Mouse (Mus musculus): ENCODE measurements around the gene Thop1.
"Not testable (repeated sequence)": the region's sequence is repeated elsewhere in the genome, so short reads cannot be mapped to it uniquely, and the experiment has no call there.

The Thop1 gene

DNA sequence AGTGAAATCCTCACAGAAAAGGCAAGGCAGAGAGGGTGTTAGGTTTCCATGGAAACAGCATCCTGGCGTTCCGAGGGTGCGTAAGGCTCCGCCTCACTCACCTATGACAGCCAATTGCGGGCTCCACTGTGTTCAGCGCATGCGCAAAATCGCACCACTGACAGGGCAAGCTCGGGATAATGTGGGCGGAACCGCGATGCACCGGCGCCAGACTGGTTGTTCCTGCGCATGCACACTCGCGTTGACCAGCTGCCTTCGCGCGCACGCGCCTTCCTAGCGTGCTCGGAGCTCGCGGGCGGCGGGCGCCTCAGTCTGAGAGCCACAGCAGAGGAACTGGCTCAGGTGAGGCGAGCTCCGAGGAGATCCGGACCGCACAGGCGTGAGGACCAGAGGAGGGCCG lies at the start of gene Thop1:
Gene Thop1, plus strand, starts transcription at position 200 of the 400 bp plus-strand sequence.
- peak; percentile 100 for DNase-seq (ENCODE audit: low read depth)

DNA sequence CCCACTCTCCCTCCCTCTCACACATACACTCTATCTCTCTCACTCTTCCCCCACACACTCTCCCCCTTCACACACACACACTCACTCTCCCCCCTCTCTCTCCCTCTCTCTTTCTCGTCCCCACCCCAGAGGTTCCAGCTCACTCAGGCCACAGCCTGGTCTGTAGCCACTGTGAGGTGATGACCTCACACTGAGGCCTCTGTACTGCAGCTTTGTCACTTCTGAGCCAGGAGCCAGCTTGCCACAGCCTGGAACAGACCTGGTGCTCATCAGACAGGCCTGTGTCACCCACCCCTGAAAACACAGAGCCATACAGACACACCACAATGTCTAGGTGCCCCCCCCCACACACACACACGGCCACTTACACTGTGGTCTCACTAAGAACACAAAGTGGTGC lies 49.6 kb upstream of the Thop1 start:
- DNase-seq (ENCODE audit: low read depth): no peak

DNA sequence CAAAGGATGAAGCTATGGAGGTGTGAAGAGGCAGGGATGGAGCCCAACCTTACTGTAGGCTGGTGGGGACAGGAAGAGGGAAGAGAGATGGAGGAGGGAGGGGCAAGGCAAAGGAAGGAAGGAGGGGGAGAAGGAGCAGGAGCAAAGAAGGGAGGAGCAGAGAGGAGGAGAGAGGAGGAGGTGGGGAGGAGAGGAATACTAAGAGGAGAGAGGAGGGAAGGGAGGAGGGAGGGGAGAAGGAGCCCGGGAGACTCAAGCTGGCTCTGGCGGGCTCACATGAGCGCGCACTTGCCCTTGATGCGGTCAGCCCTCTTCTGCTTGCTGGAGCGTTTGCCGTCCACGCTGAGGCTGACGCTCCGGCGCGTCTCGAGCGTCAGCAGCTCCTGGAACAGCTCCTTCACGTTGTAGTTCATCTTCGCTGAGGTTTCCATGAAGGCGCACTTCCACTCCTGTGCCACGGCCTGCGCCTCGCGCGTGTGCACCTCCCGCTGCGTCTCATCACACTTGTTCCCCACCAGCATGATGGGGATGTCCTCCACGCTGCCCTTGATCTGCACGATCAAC lies 48.2 kb upstream of the Thop1 start:
- no peak for DNase-seq (ENCODE audit: low read depth)

DNA sequence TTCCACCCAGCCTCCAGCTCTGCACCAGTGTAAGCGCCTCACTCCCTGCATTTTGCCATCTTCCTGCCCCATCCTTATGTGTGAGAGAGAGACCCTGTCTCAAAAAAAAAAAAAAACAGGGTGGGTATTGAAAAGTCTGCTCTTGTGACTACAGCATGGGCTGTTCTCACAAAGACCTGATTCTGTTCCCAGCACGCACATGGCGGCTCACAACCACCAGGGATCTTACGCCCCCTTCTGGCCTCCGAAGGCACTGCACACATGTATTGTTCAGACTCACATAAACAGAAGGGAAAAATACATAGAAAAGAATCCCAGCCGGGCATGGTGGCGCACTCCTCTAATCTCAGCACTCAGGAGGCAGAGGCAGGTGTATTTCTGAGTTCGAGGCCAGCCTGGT lies 47.1 kb upstream of the Thop1 start:
- DNase-seq (ENCODE audit: low read depth): no peak

DNA sequence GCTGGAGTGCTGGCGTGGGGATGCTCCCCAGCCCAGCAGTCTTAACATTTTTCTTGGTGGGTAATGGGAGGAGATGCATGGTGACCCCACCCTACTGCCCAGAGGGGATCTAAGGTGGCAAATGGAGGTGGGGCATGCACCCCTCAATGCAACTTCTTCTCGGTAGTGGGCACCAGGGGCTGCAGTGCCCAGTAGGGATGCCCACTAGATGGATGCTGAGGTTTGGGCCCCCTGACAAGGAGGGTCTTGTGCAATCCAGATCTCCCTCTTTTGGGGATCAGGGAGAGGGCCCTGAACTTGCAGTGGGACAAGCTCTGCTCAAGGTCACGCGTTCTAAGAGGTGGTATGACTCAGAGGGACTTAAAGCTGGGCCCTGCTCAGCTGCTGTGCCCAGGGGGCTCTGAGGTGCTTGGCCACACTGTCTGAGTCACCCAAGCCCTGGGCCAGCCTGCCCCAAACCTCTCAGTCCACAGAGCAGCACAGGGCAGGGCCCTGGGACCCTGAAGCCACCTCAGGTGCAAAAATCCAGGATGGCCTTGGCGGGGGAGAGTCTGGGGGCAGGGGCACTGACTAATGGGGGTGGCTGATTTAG lies 45.4 kb upstream of the Thop1 start:
- no peak for DNase-seq (ENCODE audit: low read depth)

DNA sequence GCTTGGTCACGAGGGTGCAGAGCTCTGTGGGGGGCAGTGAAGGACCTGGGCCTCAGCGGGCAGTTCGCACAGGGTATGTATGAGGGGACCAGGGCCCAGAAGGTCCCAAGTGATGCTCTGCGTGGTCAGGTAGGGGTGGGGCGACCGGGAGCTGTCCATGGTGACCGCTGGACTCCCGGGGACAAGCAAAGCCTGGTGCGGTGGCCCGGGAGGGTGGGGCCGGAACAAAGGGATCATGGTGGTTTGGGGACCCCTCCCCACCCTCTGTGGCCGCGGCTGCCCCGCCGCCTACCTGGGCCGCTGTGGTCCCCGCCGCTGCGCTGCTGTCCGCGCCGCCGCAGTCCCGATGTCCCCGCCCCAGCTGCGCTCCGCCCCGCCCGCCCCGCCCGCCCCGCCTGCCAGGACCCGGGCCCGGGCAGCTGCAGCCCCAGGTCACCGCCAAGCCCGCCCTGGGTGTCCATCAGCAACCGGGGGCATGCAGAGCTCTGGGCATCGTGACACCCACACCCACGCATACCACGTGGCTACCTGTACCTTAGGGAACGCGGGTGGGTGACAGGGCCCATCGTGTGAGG lies 44.7 kb upstream of the Thop1 start:
- DNase-seq (ENCODE audit: low read depth): no peak

DNA sequence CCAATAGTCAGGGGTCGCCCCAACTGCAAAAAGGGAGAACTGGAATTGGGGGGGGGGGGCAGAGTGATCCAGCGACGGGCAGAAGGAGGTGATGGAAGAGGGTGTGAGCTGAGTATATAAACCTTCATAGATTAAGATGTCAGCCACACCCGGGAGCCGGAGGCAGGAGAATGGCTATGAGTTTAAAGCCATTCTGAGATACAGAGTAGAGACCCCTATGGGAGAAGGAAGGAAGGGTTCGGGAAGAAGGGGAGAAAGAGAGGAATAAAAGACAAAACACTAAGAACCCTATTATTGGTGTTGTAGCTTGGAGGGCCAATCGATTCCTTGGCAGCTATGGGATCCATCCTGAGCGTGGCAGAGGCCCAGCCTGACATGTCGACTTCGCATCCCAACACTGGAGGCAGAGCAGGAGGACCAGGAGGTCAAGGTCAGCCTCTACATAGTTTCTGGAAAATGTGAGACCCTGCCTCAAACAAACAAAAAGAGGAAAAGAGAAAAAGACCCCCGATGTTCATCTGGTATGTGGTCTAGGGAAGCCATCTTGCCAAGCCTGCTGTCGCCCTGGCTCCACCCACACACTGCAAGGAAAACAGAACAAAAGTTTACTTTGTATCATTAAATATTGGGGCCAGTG lies 44.1 kb upstream of the Thop1 start, which contains the start of gene Diras1:
Gene Diras1, minus strand, starts transcription at position 24 of the 637 bp plus-strand sequence.
- DNase-seq (ENCODE audit: low read depth): no peak

DNA sequence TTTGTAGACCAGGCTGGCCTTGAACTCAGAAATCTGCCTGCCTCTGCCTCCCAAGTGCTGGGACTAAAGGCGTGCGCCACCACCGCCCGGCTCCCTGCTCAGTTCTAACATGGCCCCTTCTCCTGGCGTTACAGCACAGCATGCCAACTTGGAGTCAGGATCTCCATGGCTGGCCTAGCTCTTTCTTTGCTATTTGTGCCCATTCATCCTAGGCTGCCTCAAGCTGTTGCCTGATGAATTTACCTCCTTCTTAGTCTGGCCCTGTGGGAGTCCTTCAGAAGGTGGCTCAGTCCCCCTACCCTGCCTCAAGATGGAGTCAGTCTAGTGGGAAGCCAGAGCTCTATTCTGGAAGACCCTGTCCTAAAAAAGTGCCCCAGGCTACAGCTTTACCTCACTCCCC lies 43.0 kb upstream of the Thop1 start:
- no peak for DNase-seq (ENCODE audit: low read depth)

DNA sequence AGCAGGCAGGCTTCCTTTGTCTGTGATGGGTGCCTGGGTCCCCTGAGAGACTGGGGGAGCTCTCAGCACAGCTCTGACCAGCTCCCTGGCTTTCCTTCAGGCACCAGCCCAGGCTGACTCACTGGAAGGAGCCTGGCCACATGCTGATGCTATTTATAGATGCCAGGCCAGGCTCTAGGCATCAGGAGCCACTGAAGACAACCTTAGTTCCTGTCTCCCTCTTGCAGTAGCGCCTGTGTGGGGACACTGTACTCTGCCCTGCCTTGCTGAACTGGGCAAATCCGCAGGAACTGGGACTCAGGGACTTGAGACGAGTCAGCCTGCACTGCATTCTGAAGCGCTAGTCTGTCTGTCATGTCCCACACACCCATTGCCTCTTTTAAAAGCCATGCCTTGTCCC lies 42.5 kb upstream of the Thop1 start:
- no peak for DNase-seq (ENCODE audit: low read depth)

DNA sequence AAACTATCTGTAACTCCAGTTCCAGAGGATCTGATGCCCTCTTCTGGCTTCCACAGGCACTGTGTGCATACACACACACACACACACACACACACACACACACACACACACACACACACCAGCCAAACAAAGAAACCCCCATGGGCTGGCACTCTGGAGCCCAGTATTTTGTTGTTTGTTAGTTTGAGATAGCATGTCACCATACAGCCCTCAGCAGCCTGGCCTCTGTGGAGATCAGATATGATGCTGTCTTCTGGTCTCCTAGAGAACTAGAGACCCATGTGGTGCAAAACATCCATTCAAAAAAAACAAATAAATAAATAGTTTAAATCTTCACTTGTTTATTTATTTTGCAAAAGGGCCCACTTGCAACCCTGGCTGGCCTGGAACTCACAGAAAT lies 41.6 kb upstream of the Thop1 start:
- no peak for DNase-seq (ENCODE audit: low read depth)

DNA sequence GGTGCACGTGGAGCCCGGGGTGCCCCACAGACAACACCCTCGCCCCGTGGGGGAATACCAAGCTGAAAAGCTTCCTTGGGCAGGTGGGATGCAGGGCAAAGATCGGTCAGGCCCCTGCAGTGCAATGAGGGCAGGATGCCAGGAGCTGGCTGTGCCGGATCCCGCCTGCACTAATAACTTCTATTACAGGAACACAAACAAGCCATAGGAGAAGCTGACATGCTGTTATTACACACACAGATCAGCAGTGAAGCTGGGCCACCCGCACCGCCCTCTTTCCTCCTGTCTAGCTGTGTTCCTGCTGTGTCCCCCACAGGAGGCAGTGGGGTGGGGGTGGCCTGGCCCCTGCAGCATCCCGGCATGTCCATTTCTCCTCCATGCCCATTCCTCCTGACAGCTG lies 40.8 kb upstream of the Thop1 start:
- no peak for DNase-seq (ENCODE audit: low read depth)

DNA sequence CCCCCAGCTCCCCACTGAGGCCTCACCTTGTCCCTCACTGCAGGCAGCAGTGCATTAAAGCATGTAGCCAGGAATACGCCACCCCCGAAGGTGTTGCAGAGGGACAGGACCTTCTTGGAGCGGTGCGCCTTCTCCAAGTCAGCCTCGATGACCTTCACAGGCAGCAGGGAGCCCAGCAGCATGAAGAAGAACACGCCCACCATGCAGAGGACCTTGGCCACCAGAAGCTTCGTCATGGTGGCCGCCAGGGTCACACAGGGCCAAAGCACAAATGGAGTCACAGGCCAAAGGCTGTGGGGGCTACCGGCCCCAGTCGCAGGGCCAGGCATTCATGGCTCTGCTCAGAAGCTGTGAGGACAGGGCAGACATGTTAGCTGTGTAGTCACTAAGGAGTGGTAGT lies 36.2 kb upstream of the Thop1 start:
- no peak for DNase-seq (ENCODE audit: low read depth)

DNA sequence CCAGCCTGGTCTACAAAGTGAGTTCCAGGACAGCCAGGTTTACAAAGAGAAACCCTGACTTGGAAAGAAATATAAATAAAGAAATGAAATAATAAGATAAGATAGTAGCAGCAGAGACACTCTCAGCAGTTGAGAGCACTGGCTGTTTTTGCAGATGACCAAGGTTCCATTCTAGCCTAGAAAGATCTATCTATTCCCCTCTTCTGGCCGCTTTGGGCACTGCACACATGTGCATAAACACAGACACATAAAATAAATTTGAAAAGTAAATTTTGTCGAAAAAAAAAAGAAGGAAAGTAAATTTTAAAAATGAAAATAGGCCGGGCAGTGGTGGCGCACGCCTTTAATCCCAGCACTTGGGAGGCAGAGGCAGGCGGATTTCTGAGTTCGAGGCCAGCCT lies 33.6 kb upstream of the Thop1 start:
- DNase-seq (ENCODE audit: low read depth): peak; percentile 58

DNA sequence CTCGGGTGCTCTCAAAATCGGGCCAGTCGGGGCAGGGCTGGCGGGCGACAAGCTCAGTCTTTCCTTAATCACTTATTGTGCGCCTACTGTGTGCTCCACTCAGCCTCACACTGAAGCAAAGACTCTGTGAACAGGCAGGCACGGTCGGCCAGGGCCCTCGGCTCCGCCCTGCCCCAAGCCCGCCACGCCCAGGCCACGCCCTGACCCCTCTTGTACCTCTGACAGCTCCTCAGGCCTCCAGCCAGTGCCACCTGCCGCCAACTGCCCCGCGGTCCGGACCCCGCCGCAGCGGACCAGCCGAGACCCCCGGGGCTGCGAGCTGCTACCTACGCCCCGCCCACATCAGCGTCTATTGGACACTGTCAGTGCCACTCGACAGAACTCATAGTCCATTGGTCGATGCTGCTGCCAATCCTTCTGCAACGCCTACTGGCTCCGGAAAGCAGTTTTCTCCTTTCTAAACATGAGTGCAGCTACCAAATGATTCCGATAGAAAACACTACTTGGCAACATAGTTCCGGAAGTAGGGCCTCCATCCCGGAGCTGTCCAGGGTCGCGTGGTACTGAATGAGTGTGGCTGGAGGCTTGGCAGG lies 32.8 kb upstream of the Thop1 start, which contains the start of gene Slc39a3:
Gene Slc39a3, minus strand, starts transcription at position 439 of the 593 bp plus-strand sequence.
- peak; percentile 99 for DNase-seq (ENCODE audit: low read depth)

DNA sequence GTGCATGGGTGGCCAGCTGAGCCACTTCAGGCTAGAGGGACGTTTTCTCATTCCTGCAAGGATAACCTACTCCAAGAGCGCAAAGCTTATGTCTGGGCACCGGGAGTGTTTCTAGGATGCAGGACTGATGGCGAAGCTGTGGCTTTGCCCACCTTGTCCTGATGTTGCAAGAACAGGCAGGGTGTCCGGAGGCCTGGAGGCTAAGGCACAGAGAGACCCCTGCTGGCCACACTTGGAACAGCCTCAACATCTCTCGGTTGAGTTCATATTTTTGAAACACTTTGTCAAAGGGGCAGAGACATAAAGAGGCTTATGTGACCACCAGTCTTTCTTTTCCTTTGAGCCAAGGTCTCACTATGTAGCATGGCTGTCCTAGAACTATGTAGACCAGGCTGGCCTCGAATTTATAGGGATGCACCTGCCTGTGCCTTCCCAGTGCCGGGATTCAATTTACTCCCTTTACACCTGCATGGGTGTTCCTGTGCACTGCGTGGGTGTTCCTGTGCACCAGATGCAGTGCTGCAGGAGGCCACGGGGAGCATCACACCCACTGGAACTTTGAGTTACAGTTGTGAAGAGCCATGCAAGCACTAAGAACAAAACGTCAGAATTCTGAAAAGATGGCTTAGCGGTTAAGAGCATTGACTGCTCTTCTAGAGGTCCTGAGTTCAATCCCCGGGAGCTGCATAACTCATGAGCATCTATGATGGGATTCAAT lies 28.2 kb upstream of the Thop1 start:
- peak; percentile 88 for DNase-seq (ENCODE audit: low read depth)

DNA sequence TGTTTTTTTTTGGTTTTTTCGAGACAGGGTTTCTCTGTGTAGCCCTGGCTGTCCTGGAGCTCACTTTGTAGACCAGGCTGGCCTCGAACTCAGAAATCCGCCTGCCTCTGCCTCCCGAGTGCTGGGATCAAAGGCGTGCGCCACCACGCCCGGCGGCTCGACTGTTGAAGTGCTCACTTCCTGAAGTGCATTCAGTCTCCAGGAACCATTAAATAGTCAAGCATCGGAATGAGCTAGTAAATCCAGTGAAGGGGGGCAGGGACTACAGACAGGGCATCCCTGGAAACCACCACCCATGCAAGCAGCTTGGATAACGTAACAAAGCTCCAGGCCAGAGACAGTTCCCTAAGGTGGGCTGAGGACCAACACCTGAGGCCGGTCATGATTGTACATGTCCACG lies 24.6 kb upstream of the Thop1 start:
- not testable (repeated sequence) for DNase-seq (ENCODE audit: low read depth)

DNA sequence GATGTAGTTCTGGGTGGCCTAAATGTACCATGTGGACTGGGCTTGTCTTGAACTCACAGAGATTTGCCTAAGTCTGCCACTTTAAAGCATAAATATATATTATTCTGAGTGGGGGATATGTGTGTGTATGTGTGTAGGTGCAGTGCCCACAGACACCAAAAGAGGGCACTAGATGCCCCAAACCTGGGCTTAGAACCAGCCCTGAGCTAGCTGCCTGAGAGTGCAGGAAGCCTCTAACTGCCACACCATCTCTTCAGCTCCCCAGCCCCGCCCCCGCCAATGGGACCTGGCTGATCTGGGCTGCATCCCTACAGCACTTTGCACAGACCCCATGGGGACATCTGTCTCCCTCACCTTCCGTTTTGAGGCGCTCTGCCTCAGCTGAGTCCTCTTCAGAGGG lies 19.2 kb upstream of the Thop1 start:
- DNase-seq (ENCODE audit: low read depth): peak; percentile 46

DNA sequence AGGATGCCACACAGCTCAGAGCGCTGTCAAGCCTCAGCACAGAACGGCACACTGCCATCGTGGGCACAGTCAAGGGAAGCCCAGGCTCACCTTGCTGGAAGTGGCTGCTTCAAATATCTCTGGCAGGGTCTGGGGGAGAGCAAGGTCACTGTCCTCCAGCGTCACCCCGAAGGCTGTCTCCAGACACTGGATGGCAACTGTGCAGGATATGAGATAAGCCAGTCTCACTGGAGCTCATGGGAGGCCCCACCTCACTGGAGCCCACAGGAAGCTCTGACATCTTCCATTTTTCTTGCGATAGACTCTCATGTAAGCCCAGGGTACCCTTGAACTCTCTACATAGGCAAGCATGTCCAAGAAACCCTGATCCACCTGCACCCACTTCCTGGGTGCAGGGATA lies 18.7 kb upstream of the Thop1 start:
- no peak for DNase-seq (ENCODE audit: low read depth)

DNA sequence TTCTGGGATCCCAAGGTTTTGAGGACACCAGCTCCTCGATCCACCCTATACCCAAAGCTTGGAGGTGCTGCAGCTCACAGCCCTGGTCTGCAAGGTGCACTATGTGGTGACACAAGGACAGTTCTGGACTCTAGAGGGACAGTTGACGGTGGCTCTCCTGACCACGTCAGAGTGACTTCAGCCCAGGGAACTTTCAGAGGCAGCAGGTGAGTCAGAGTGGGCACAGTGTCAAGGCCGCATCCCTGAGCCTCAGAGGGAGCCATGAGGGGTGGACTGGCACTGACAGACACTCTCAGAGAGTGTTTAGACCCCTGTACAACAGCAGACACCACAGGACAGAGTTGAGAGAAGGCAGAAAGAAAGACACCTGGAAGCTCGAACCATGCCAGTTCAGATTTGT lies 17.3 kb upstream of the Thop1 start:
- DNase-seq (ENCODE audit: low read depth): no peak

DNA sequence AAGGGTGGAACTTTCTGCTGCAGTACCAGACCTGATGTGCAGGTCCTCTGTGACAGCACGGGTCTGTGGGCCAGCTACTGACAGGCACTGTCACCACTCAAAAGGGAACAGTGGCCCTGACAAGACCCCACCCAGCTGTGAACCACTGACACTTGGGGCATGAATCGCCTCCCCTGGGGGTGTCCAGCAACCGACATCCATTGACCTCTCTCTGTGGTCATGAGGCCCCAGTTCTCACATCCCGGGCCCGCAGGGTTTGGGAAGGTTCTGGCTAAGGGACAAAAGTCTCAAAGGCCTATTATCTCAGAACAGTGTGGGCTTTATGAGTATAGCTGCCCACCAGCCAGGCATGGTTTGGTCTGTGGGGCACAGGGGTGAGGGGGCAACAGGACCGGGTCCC lies 14.7 kb upstream of the Thop1 start:
- DNase-seq (ENCODE audit: low read depth): no peak

DNA sequence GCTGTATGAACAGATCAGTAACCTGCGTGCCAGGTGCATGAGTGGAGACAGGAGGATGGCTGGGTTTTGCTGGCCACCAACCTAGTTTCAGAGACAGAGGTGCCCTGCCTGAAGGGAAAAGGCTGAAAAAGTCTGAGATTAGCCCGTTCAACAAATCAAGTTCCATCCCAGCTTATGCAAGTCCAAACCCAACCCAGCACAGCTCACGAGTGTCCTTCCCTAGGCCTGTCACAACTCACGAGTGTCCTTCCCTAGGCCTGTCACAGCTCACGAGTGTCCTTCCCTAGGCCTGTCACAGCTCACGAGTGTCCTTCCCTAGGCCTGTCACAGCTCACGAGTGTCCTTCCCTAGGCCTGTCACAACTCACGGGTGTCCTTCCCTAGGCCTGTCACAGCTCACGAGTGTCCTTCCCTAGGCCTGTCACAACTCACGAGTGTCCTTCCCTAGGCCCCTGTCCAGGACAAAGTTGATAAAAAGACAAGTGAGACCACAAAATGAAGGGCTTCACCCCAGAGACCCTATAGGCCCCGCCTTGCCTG lies 14.0 kb upstream of the Thop1 start:
- DNase-seq (ENCODE audit: low read depth): not testable (repeated sequence)
